Mouse (Mus musculus) intestine, postnatal 0 days (tissue): ENCODE results near the gene Ppp1r17. TPM values are rescaled to one million over a fixed set of nuclear protein-coding genes. Genes with fewer than 3 reads are reported as not detected.

Source experiments
- ATAC-seq: fragments of 200-750 bp; cut with Nextera tagmentation; 2 replicates; pipeline ENCODE4 v1.8.0; 2017; ENCODE audit warnings: mild to moderate bottlenecking, moderate TSS enrichment, moderate library complexity
- H3K27ac ChIP-seq: fragments of 300-500 bp; sonication (generic); 2 replicates; pipeline ENCODE4 v1.5.1; 2014; ENCODE audit warnings: mild to moderate bottlenecking, low read depth, low read length, moderate library complexity
- H3K27me3 ChIP-seq: fragments of 300-500 bp; sonication (generic); replicated peaks from 2 replicates; pipeline ENCODE4 v1.6.1; 2014; ENCODE audit warnings: low read length, mixed read lengths; ENCODE audit not compliant: control insufficient read depth, insufficient read depth
- H3K36me3 ChIP-seq: fragments of 300-500 bp; sonication (generic); 2 replicates; pipeline ENCODE4 v1.6.1; 2014; ENCODE audit warnings: mild to moderate bottlenecking, moderate library complexity; ENCODE audit not compliant: control insufficient read depth, insufficient read depth
- H3K4me1 ChIP-seq: fragments of 300-500 bp; sonication (generic); replicated peaks from 2 replicates; pipeline ENCODE4 v1.6.1; 2014; ENCODE audit warnings: antibody characterized with exemption, low read length, mixed read lengths; ENCODE audit not compliant: control insufficient read depth, insufficient read depth
- H3K4me2 ChIP-seq: fragments of 300-500 bp; sonication (generic); replicated peaks from 2 replicates; pipeline ENCODE4 v1.6.1; 2014; ENCODE audit warnings: low read depth, mild to moderate bottlenecking, moderate library complexity
- H3K4me3 ChIP-seq: fragments of 300-500 bp; sonication (generic); 2 replicates; pipeline ENCODE4 v1.5.1; 2014; ENCODE audit warnings: low read depth, low read length
- H3K9ac ChIP-seq: fragments of 300-500 bp; sonication (generic); 2 replicates; pipeline ENCODE4 v1.6.1; 2014; ENCODE audit warnings: mild to moderate bottlenecking, low read depth, low read length
- H3K9me3 ChIP-seq: fragments of 300-500 bp; sonication (generic); 2 replicates; pipeline ENCODE4 v1.6.1; 2016; ENCODE audit warnings: mixed run types; ENCODE audit not compliant: control insufficient read depth
- CTCF ChIP-seq: sonication (generic); IDR thresholded peaks from 2 replicates; pipeline ENCODE4 v1.5.1; 2016; ENCODE audit warnings: low read depth, mild to moderate bottlenecking, control low read depth, antibody characterized with exemption, moderate library complexity
- WGBS: fragments of 180-500 bp; shearing (Covaris S2); extraction: QIAGEN DNeasy Blood & Tissue Kit; methylation state at CpG from one replicate; pipeline ENCODE4 v1.1.7; 2014; 5-methylcytosine and 5-hydroxymethylcytosine counted together
- polyA plus RNA-seq: library from polyadenylated mRNA; unstranded; fragments of >200 nt; fragmentation: Nextera tagmentation; extraction: Ambion mirVana; gene quantifications from 2 replicates; pipeline ENCODE4 v1.2.1, GENCODE M21; 2015

The Ppp1r17 gene
- polyA plus RNA-seq: 0.20 and 0.21 TPM in 2 replicates

GRCm38 (mm10) chr6:56017291-56017994 lies at the start of gene Ppp1r17:
TSS of gene Ppp1r17 (plus strand) at chr6:56017497.
- no peak for TF ChIP-seq CTCF
- no peak within 1 kb of the TSS for H3K4me3 ChIP-seq
- H3K4me1 ChIP-seq: no peaks in the 10 kb centered on the region
- H3K9me3 ChIP-seq: no peaks in the 10 kb centered on the region
- no peak for ATAC-seq
- no peak within 1 kb of the TSS for H3K27ac ChIP-seq
- H3K9ac ChIP-seq: no peak within 1 kb of the TSS
- H3K36me3 ChIP-seq: no peaks in the 10 kb centered on the region
- 70% methylated on average over 16 of the region's 16 CpGs for WGBS
- H3K27me3 ChIP-seq: no peaks in the 10 kb centered on the region
- H3K4me2 ChIP-seq: no peak within 1 kb of the TSS

- Histone ChIP-seq H3K27me3 (no peaks in the 10 kb centered on the region), H3K9me3 (no peaks in the 10 kb centered on the region), H3K27ac (no peak overlapping the region), H3K4me2 (no peak overlapping the region), H3K4me3 (no peak overlapping the region), H3K9ac (no peak overlapping the region), H3K4me1 (no peaks in the 10 kb centered on the region), H3K36me3 (no peaks in the 10 kb centered on the region)
- peak; percentile 51 for TF ChIP-seq CTCF
- no peak for ATAC-seq
Observed at GRCm38 (mm10) chr6:55972998-55973397, 44.3 kb upstream of the Ppp1r17 start.

GRCm38 (mm10) chr6:55979766-55980165 lies 37.5 kb upstream of the Ppp1r17 start:
- ATAC-seq: no peak
- no peak overlapping the region for H3K27ac ChIP-seq
- H3K4me1 ChIP-seq: no peaks in the 10 kb centered on the region
- no peaks in the 10 kb centered on the region for H3K9me3 ChIP-seq
- no peaks in the 10 kb centered on the region for H3K27me3 ChIP-seq
- no peak overlapping the region for H3K9ac ChIP-seq
- no peak for TF ChIP-seq CTCF
- WGBS: 76% methylated on average over 2 of the region's 2 CpGs
- no peaks in the 10 kb centered on the region for H3K36me3 ChIP-seq
- no peak overlapping the region for H3K4me3 ChIP-seq
- no peak overlapping the region for H3K4me2 ChIP-seq

GRCm38 (mm10) chr6:56008711-56009110 lies 8.6 kb upstream of the Ppp1r17 start:
- no peak for TF ChIP-seq CTCF
- Histone ChIP-seq H3K4me3 (no peak overlapping the region), H3K9ac (no peak overlapping the region), H3K27me3 (no peaks in the 10 kb centered on the region), H3K9me3 (no peaks in the 10 kb centered on the region), H3K27ac (no peak overlapping the region), H3K36me3 (no peaks in the 10 kb centered on the region), H3K4me2 (no peak overlapping the region), H3K4me1 (no peaks in the 10 kb centered on the region)
- no peak for ATAC-seq
- WGBS: 80% methylated on average over 4 of the region's 4 CpGs

- Histone ChIP-seq H3K9ac (no peak overlapping the region), H3K27me3 (no peaks in the 10 kb centered on the region), H3K4me1 (no peaks in the 10 kb centered on the region), H3K27ac (no peak overlapping the region), H3K4me2 (no peak overlapping the region), H3K4me3 (no peak overlapping the region), H3K36me3 (no peaks in the 10 kb centered on the region), H3K9me3 (no peaks in the 10 kb centered on the region)
- ATAC-seq: no peak
- 80% methylated on average over 5 of the region's 5 CpGs for WGBS
- no peak for TF ChIP-seq CTCF
Observed at GRCm38 (mm10) chr6:56012384-56012783, 4.9 kb upstream of the Ppp1r17 start.

- 55% methylated on average over 2 of the region's 2 CpGs for WGBS
- ATAC-seq: no peak
- no peak overlapping the region for H3K4me2 ChIP-seq
- H3K36me3 ChIP-seq: no peaks in the 10 kb centered on the region
- H3K4me1 ChIP-seq: no peaks in the 10 kb centered on the region
- H3K9ac ChIP-seq: no peak overlapping the region
- H3K27me3 ChIP-seq: no peaks in the 10 kb centered on the region
- no peak for TF ChIP-seq CTCF
- H3K4me3 ChIP-seq: no peak overlapping the region
- H3K9me3 ChIP-seq: no peaks in the 10 kb centered on the region
- no peak overlapping the region for H3K27ac ChIP-seq
Observed at GRCm38 (mm10) chr6:56019632-56020031, 2.3 kb downstream of the Ppp1r17 start.

GRCm38 (mm10) chr6:56025533-56025932 lies 8.2 kb downstream of the Ppp1r17 start:
- H3K4me3 ChIP-seq: no peak overlapping the region
- no peaks in the 10 kb centered on the region for H3K4me1 ChIP-seq
- no peaks in the 10 kb centered on the region for H3K9me3 ChIP-seq
- H3K27me3 ChIP-seq: no peaks in the 10 kb centered on the region
- no peak overlapping the region for H3K27ac ChIP-seq
- WGBS: 56% methylated on average over 2 of the region's 2 CpGs
- ATAC-seq: no peak
- H3K4me2 ChIP-seq: no peak overlapping the region
- TF ChIP-seq CTCF: peak; percentile 52
- H3K9ac ChIP-seq: no peak overlapping the region
- no peaks in the 10 kb centered on the region for H3K36me3 ChIP-seq
